ENCODE assay signal across 25 mouse cellular contexts in the genomic region with DNA sequence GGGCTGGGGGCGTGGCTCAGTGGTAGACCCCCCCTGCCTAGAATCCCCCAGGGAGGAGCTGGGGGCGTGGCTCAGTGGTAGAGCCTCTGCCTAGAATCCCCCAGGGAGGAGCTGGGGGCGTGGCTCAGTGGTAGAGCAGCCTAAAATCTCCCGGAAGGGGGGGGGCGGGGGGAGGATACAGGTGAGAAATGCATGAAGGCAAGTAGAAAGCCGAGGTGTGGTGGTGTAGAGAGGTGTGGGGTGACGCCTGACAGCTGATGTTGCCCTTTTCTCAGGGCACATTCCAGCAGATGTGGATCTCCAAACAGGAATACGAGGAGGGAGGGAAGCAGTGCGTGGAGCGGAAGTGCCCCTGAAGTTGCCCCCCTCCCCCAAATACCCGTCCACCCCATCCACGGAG. TPM values are rescaled to one million over a fixed set of nuclear protein-coding genes. Genes with fewer than 3 reads are reported as not detected.
DNase-seq lines count a peak whose midpoint lies in the region; ATAC-seq and TF ChIP-seq lines count a peak whose summit lies in the region.
"Had no signal": no experiment of that assay in that cellular context is flagged by ENCODE, and none has a peak within 500 bp of the region (broad histone marks: within the 10 kb centered on the region; RNA-seq: fewer than 3 reads in every experiment).

No protein-coding gene starts in this region.

- H3K36me3 ChIP-seq in heart, embryonic 13.5 days = no peaks in the 10 kb centered on the region
- peaks cover 21% of the 10 kb centered on the region for H3K36me3 ChIP-seq in G1E (replicated peaks)
- peaks cover 15% of the 10 kb centered on the region for H3K36me3 ChIP-seq in liver, embryonic 15.5 days (replicated peaks)

- no peak overlapping the region for H3K9ac ChIP-seq in heart, embryonic 13.5 days
- 0 out of 2 replicates have a peak overlapping the region, but pooled peaks have one; percentile 17 for H3K9ac ChIP-seq in liver, embryonic 15.5 days
- H3K9ac ChIP-seq: neural tube, embryonic 13.5 days had no signal

- no peaks in the 10 kb centered on the region for H3K9me3 ChIP-seq in heart, embryonic 13.5 days
- H3K9me3 ChIP-seq in G1E (replicated peaks) = peaks cover 5% of the 10 kb centered on the region
- H3K9me3 ChIP-seq in liver, embryonic 15.5 days (replicated peaks) = no peaks in the 10 kb centered on the region
- H3K9me3 ChIP-seq: neural tube, embryonic 13.5 days had no signal

- ATAC-seq in heart, embryonic 13.5 days (ENCODE audit: extremely low read depth, insufficient number of reproducible peaks, low FRiP score, low TSS enrichment) = no peak
- ATAC-seq in G1E (ENCODE audit: extremely low read depth, insufficient number of reproducible peaks, low FRiP score, poor library complexity, severe bottlenecking) = no peak
- ATAC-seq in liver, embryonic 15.5 days (ENCODE audit: insufficient read depth) = no peak
- ATAC-seq: activated CD4-positive, CD25-positive, alpha-beta regulatory T cell, adult 4 months; forebrain, embryonic 16.5 days; hindbrain, embryonic 16.5 days had no signal

- no peak overlapping the region for H3K4me3 ChIP-seq in heart, embryonic 13.5 days
- peak overlapping the region; percentile 62; the same call in 1 of the 2 replicates for H3K4me3 ChIP-seq in G1E (ENCODE audit: low read depth, low read length)
- H3K4me3 ChIP-seq in liver, embryonic 15.5 days (replicated peaks) = peak overlapping the region; percentile 69
- H3K4me3 ChIP-seq: layer of hippocampus, adult 2 months; neural tube, embryonic 13.5 days had no signal

- 54% methylated on average over 12 of the region's 12 CpGs for WGBS in heart, embryonic 13.5 days
- 58% methylated on average over 12 of the region's 12 CpGs for WGBS in liver, embryonic 15.5 days (ENCODE audit: insufficient replicate concordance)

- peaks cover 34% of the 10 kb centered on the region for H3K27me3 ChIP-seq in heart, embryonic 13.5 days (replicated peaks)
- H3K27me3 ChIP-seq in G1E (ENCODE audit: insufficient read depth, low read length) = 0 out of 2 replicates have a peak, but pooled peaks cover 5% of the 10 kb centered on the region
- H3K27me3 ChIP-seq in liver, embryonic 15.5 days = peaks cover 9% of the 10 kb centered on the region; the same call in 1 of the 2 replicates

- peak overlapping the region; percentile 44; the same call in 1 of the 2 replicates for H3K4me2 ChIP-seq in heart, embryonic 13.5 days
- H3K4me2 ChIP-seq in liver, embryonic 15.5 days = peak overlapping the region; percentile 89
- H3K4me2 ChIP-seq: neural tube, embryonic 13.5 days had no signal

- TF ChIP-seq CTCF in G1E (IDR thresholded peaks at IDR 0.05; ENCODE audit: low read depth, low read length) = no peak

- peaks cover 5% of the 10 kb centered on the region; the same call in 1 of the 2 replicates for H3K4me1 ChIP-seq in heart, embryonic 13.5 days
- H3K4me1 ChIP-seq in G1E (ENCODE audit: insufficient read depth, low read depth, low read length) = peaks cover 56% of the 10 kb centered on the region
- H3K4me1 ChIP-seq in liver, embryonic 15.5 days (replicated peaks) = peaks cover 51% of the 10 kb centered on the region
- H3K4me1 ChIP-seq: neural tube, embryonic 13.5 days had no signal

- no peak overlapping the region for H3K27ac ChIP-seq in heart, embryonic 13.5 days (replicated peaks)
- peak overlapping the region; percentile 88 for H3K27ac ChIP-seq in liver, embryonic 15.5 days (replicated peaks)
- H3K27ac ChIP-seq: kidney, postnatal 0 days; layer of hippocampus, adult 2 months; neural tube, embryonic 13.5 days; stomach, postnatal 0 days had no signal

- DNase-seq in heart, adult 9 months (ENCODE audit: low spot score in 2 of 2) = no peak
- peak; percentile 66 for DNase-seq in A20 (ENCODE audit: low read depth, low spot score)
- no peak for DNase-seq in G1E (ENCODE audit: low spot score)
- DNase-seq in frontal cortex, postnatal 25 days (ENCODE audit: low spot score in 2 of 2) = no peak
- no peak for DNase-seq in right cerebral cortex, postnatal 25 days
- DNase-seq: cerebellum, adult 18-20 months; cerebellum, postnatal 36 days; left cerebral cortex, postnatal 4 days; right cerebral cortex, postnatal 14 days had no signal

RNA-seq across cellular contexts. Expression of gene Tfr2, which starts 0.6 kb away (rescaled TPM):
- polyA plus RNA-seq in heart, embryonic 13.5 days (2015; fragmentation: Nextera tagmentation; extraction: Ambion mirVana) = 0.59 and 2.5 TPM in 2 replicates
- 193 and 194 TPM in 2 replicates for total RNA-seq in G1E (2014; fragmentation: Nextera tagmentation)
- total RNA-seq in G1E (2017) = 52.6 and 67.3 TPM in 2 replicates
- 87.3 and 117 TPM in 2 replicates for polyA plus RNA-seq in G1E (2012)
- polyA plus RNA-seq in liver, embryonic 15.5 days (2015; fragmentation: Nextera tagmentation; extraction: Ambion mirVana) = 55.1 and 65.5 TPM in 2 replicates
- total RNA-seq: heart, adult 18-20 months had no signal

RNA-seq across cellular contexts. Expression of gene Actl6b, which starts 15.7 kb away (rescaled TPM):
- polyA plus RNA-seq in heart, embryonic 13.5 days (2015; fragmentation: Nextera tagmentation; extraction: Ambion mirVana) = 0.27 and 0.35 TPM in 2 replicates
- total RNA-seq in G1E (2014; fragmentation: Nextera tagmentation) = not detected in 2 replicates
- total RNA-seq in G1E (2017) = 0.11 TPM in 1 of 2 replicates, not detected in the other
- not detected in 2 replicates for polyA plus RNA-seq in G1E (2012)
- 0.07 TPM in 2 replicates for polyA plus RNA-seq in liver, embryonic 15.5 days (2015; fragmentation: Nextera tagmentation; extraction: Ambion mirVana)
- total RNA-seq: gastrocnemius, adult 18-20 months; heart, adult 18-20 months; heart, postnatal 25 days had no signal
- polyA plus RNA-seq: activated CD4-positive, CD25-positive, alpha-beta regulatory T cell, adult 4 months; kidney, postnatal 0 days; lung, postnatal 0 days had no signal

RNA-seq across cellular contexts. Expression of gene Mospd3, which starts 31.8 kb away (rescaled TPM):
- polyA plus RNA-seq in heart, embryonic 13.5 days (2015; fragmentation: Nextera tagmentation; extraction: Ambion mirVana) = 16.4 and 18.4 TPM in 2 replicates
- total RNA-seq in G1E (2014; fragmentation: Nextera tagmentation) (58.9 and 61.2 TPM in 2 replicates), G1E (2017) (3.8 and 5.4 TPM in 2 replicates)
- 316 and 504 TPM in 2 replicates for polyA plus RNA-seq in G1E (2012)
- polyA plus RNA-seq in liver, embryonic 15.5 days (2015; fragmentation: Nextera tagmentation; extraction: Ambion mirVana) = 29.7 and 31.7 TPM in 2 replicates

RNA-seq across cellular contexts. Expression of gene Gnb2, which starts 35.7 kb away (rescaled TPM):
- 299 and 300 TPM in 2 replicates for polyA plus RNA-seq in heart, embryonic 13.5 days (2015; fragmentation: Nextera tagmentation; extraction: Ambion mirVana)
- 229 and 302 TPM in 2 replicates for total RNA-seq in G1E (2014; fragmentation: Nextera tagmentation)
- 255 and 347 TPM in 2 replicates for total RNA-seq in G1E (2017)
- polyA plus RNA-seq in G1E (2012) = 501 and 571 TPM in 2 replicates
- polyA plus RNA-seq in liver, embryonic 15.5 days (2015; fragmentation: Nextera tagmentation; extraction: Ambion mirVana) = 150 and 161 TPM in 2 replicates

RNA-seq across cellular contexts. Expression of gene Epo, which starts 36.0 kb away (rescaled TPM):
- polyA plus RNA-seq in heart, embryonic 13.5 days (2015; fragmentation: Nextera tagmentation; extraction: Ambion mirVana) = not detected in 2 replicates
- not detected in 2 replicates for total RNA-seq in G1E (2014; fragmentation: Nextera tagmentation)
- total RNA-seq in G1E (2017) = not detected in 2 replicates
- not detected in 2 replicates for polyA plus RNA-seq in G1E (2012)
- polyA plus RNA-seq in liver, embryonic 15.5 days (2015; fragmentation: Nextera tagmentation; extraction: Ambion mirVana) = 0.68 and 1.0 TPM in 2 replicates
- total RNA-seq: adrenal gland, postnatal 25 days; gastrocnemius, adult 18-20 months; heart, adult 18-20 months; heart, postnatal 25 days; layer of hippocampus, adult 2 months; left cerebral cortex, adult 18-20 months; left cerebral cortex, postnatal 4 days had no signal
- polyA plus RNA-seq: activated CD4-positive, CD25-positive, alpha-beta regulatory T cell, adult 4 months; forebrain, embryonic 16.5 days; hindbrain, embryonic 16.5 days; intestine, postnatal 0 days; kidney, postnatal 0 days; lung, postnatal 0 days; neural tube, embryonic 13.5 days; stomach, postnatal 0 days had no signal

Comparison
In these comparisons a context has a peak if more than half of its experiments do, and no peak if none do; other contexts are left out.
1. RNA of gene Tfr2, which starts 0.6 kb away (polyA plus RNA-seq): 87.3 to 117 TPM in G1E and 55.1 to 65.5 TPM in liver, embryonic 15.5 days; 0.59 to 2.5 TPM in heart, embryonic 13.5 days; every median in the first group is over 10 times any median in the second.